Mouse (Mus musculus) stomach, postnatal 0 days (tissue): ENCODE measurements around the gene Vps37b. TPM values are rescaled to one million over a fixed set of nuclear protein-coding genes. Genes with fewer than 3 reads are reported as not detected.

Experiments
- ATAC-seq: fragments of 200-750 bp; cut with Nextera tagmentation; 2 replicates; pipeline ENCODE4 v1.8.0; 2017; ENCODE audit not compliant: low FRiP score, low TSS enrichment
- DNase-seq: peaks from one replicate; pipeline ENCODE4 v3.0.0-alpha.2; 2016; ENCODE audit warnings: low spot score
- H3K27ac ChIP-seq: fragments of 300-500 bp; sonication (generic); replicated peaks from 2 replicates; pipeline ENCODE4 v1.5.1; 2014; ENCODE audit warnings: mild to moderate bottlenecking, control low read depth
- H3K27me3 ChIP-seq: fragments of 300-500 bp; sonication (generic); 2 replicates; pipeline ENCODE4 v1.6.1; 2014; ENCODE audit warnings: low read length; ENCODE audit not compliant: control insufficient read depth, insufficient read depth
- H3K36me3 ChIP-seq: fragments of 300-500 bp; sonication (generic); 2 replicates; pipeline ENCODE4 v1.6.1; 2014; ENCODE audit warnings: low read length, mixed read lengths; ENCODE audit not compliant: control insufficient read depth, insufficient read depth
- H3K4me1 ChIP-seq: fragments of 300-500 bp; sonication (generic); replicated peaks from 2 replicates; pipeline ENCODE4 v1.6.1; 2014; ENCODE audit warnings: antibody characterized with exemption; ENCODE audit not compliant: control insufficient read depth, insufficient read depth
- H3K4me2 ChIP-seq: fragments of 300-500 bp; sonication (generic); replicated peaks from 2 replicates; pipeline ENCODE4 v1.6.1; 2014; ENCODE audit warnings: low read depth, mild to moderate bottlenecking, control low read depth, moderate library complexity
- H3K4me3 ChIP-seq: fragments of 300-500 bp; sonication (generic); 2 replicates; pipeline ENCODE4 v1.5.1; 2014; ENCODE audit warnings: low read depth, low read length, control low read depth
- H3K9ac ChIP-seq: fragments of 300-500 bp; sonication (generic); 2 replicates; pipeline ENCODE4 v1.6.1; 2014; ENCODE audit warnings: mild to moderate bottlenecking, low read length, control low read depth, mixed read lengths
- H3K9me3 ChIP-seq: fragments of 300-500 bp; sonication (generic); 2 replicates; pipeline ENCODE4 v1.6.1; 2016; ENCODE audit warnings: low read length; ENCODE audit not compliant: control insufficient read depth
- CTCF ChIP-seq: IDR thresholded peaks from 2 replicates; pipeline ENCODE4 v1.5.1; 2016; ENCODE audit warnings: antibody characterized with exemption, low read depth, mild to moderate bottlenecking, moderate library complexity
- EP300 ChIP-seq: optimal IDR thresholded peaks from 2 replicates; pipeline ENCODE3; 2016; ENCODE audit warnings: antibody characterized with exemption
- WGBS: fragments of 180-500 bp; shearing (Covaris S2); extraction: QIAGEN DNeasy Blood & Tissue Kit; methylation state at CpG from one replicate; pipeline ENCODE4 v1.1.7; 2014; 5-methylcytosine and 5-hydroxymethylcytosine counted together
- polyA plus RNA-seq: library from polyadenylated mRNA; unstranded; fragments of >200 nt; fragmentation: Nextera tagmentation; extraction: Ambion mirVana; gene quantifications from 2 replicates; pipeline ENCODE4 v1.2.1, GENCODE M21; 2015

Gene Vps37b
- polyA plus RNA-seq, 1 experiment from 2014 or later = 31.0 TPM

- TF ChIP-seq CTCF = no peak
- no peak for TF ChIP-seq EP300
- Histone ChIP-seq H3K36me3 (peaks cover 18% of the 10 kb centered on the region), H3K4me2 (no peak overlapping the region; the same call in 1 of the 2 replicates), H3K4me1 (peaks cover 9% of the 10 kb centered on the region; the same call in 1 of the 2 replicates), H3K27me3 (no peaks in the 10 kb centered on the region), H3K9me3 (no peaks in the 10 kb centered on the region), H3K9ac (0 out of 2 replicates have a peak overlapping the region, but pooled peaks have one; percentile 27), H3K27ac (peak overlapping the region; percentile 77), H3K4me3 (no peak overlapping the region)
- ATAC-seq (no peak), DNase-seq (no peak)
- 35% methylated on average over 8 of the region's 8 CpGs for WGBS
Measured at GRCm38 (mm10) chr5:124011927-124012326, 20.1 kb downstream of the Vps37b start.

- H3K36me3 ChIP-seq = peaks cover 23% of the 10 kb centered on the region
- H3K9me3 ChIP-seq = no peaks in the 10 kb centered on the region
- H3K27me3 ChIP-seq = no peaks in the 10 kb centered on the region
- H3K4me2 ChIP-seq = peak overlapping the region; percentile 34
- H3K9ac ChIP-seq = 0 out of 2 replicates have a peak overlapping the region, but pooled peaks have one; percentile 27
- H3K4me1 ChIP-seq = peaks cover 9% of the 10 kb centered on the region; the same call in 1 of the 2 replicates
- TF ChIP-seq EP300 (no peak), CTCF (no peak)
- peak; percentile 79 for DNase-seq
- WGBS = 4% methylated on average over 19 of the region's 19 CpGs
- peak overlapping the region; percentile 77 for H3K27ac ChIP-seq
- peak; percentile 32; the same call in 1 of the 2 replicates for ATAC-seq
- no peak overlapping the region for H3K4me3 ChIP-seq
Measured at GRCm38 (mm10) chr5:124010910-124011655, 21.0 kb downstream of the Vps37b start.

- TF ChIP-seq EP300 = no peak
- no peak for TF ChIP-seq CTCF
- DNase-seq = no peak
- H3K4me1 ChIP-seq = peaks cover 9% of the 10 kb centered on the region; the same call in 1 of the 2 replicates
- no peaks in the 10 kb centered on the region for H3K9me3 ChIP-seq
- no peaks in the 10 kb centered on the region for H3K27me3 ChIP-seq
- no peak overlapping the region for H3K27ac ChIP-seq
- 69% methylated on average over 8 of the region's 8 CpGs for WGBS
- no peak overlapping the region for H3K4me3 ChIP-seq
- H3K4me2 ChIP-seq = no peak overlapping the region
- peaks cover 29% of the 10 kb centered on the region for H3K36me3 ChIP-seq
- H3K9ac ChIP-seq = no peak overlapping the region
- no peak for ATAC-seq
Measured at GRCm38 (mm10) chr5:124010077-124010476, 22.0 kb downstream of the Vps37b start.

- TF ChIP-seq EP300 (no peak), CTCF (0 out of 2 replicates have a peak, but pooled peaks have one; percentile 4)
- DNase-seq = peak; percentile 78
- H3K36me3 ChIP-seq = peaks cover 29% of the 10 kb centered on the region
- H3K9ac ChIP-seq = peak overlapping the region; percentile 2; the same call in 1 of the 2 replicates
- no peaks in the 10 kb centered on the region for H3K27me3 ChIP-seq
- no peak overlapping the region for H3K4me3 ChIP-seq
- H3K9me3 ChIP-seq = no peaks in the 10 kb centered on the region
- H3K27ac ChIP-seq = peak overlapping the region; percentile 58
- H3K4me2 ChIP-seq = no peak overlapping the region
- WGBS = 75% methylated on average over 17 of the region's 17 CpGs
- ATAC-seq = peak; percentile 55
- H3K4me1 ChIP-seq = peaks cover 10% of the 10 kb centered on the region; the same call in 1 of the 2 replicates
Measured at GRCm38 (mm10) chr5:124006891-124007491, 25.1 kb downstream of the Vps37b start.

- H3K4me1 ChIP-seq = peaks cover 3% of the 10 kb centered on the region; the same call in 1 of the 2 replicates
Measured at GRCm38 (mm10) chr5:124006082-124006873, 25.8 kb downstream of the Vps37b start.

More at GRCm38 (mm10) chr5:124006082-124006873, 25.8 kb downstream of the Vps37b start:
- Histone ChIP-seq H3K4me2 (no peak overlapping the region), H3K36me3 (peaks cover 31% of the 10 kb centered on the region), H3K4me3 (no peak overlapping the region), H3K9ac (no peak overlapping the region), H3K27me3 (no peaks in the 10 kb centered on the region), H3K27ac (peak overlapping the region; percentile 58), H3K9me3 (no peaks in the 10 kb centered on the region)
- DNase-seq (no peak), ATAC-seq (no peak)
- WGBS = 82% methylated on average over 25 of the region's 26 CpGs
- no peak for TF ChIP-seq EP300
- TF ChIP-seq CTCF = no peak
